Mouse (Mus musculus): ENCODE results near the gene Sh3bgrl2.

- TF ChIP-seq CTCF (IDR thresholded peaks at IDR 0.05; ENCODE audit: low read depth, low read length) (no peak), POLR2A (IDR thresholded peaks at IDR 0.05; ENCODE audit: insufficient read depth, low read length) (no peak)
Observed at GRCm38 (mm10) chr9:83631920-83632319, 83.8 kb downstream of the Sh3bgrl2 start.

Measured in ES-Bruce4 (cell line).